Mouse (Mus musculus) erythroblast, embryonic 14.5 days (primary cell): ENCODE measurements around the gene Tmeff1. TPM values are rescaled to one million over a fixed set of nuclear protein-coding genes. Genes with fewer than 3 reads are reported as not detected.

ENCODE experiments used
- H3K27me3 ChIP-seq: 2 replicates; pipeline ENCODE4 v1.6.1; 2012; ENCODE audit warnings: inconsistent platforms; ENCODE audit not compliant: control insufficient read depth
- H3K36me3 ChIP-seq: 2 replicates; pipeline ENCODE4 v1.6.1; 2012; ENCODE audit warnings: mild to moderate bottlenecking, inconsistent platforms; ENCODE audit not compliant: control insufficient read depth
- H3K4me1 ChIP-seq: 2 replicates; pipeline ENCODE4 v1.6.1; 2012; ENCODE audit warnings: inconsistent platforms; ENCODE audit not compliant: control insufficient read depth
- H3K4me3 ChIP-seq: replicated peaks from 2 replicates; pipeline ENCODE3; 2012; ENCODE audit warnings: moderate library complexity, mild to moderate bottlenecking, inconsistent platforms
- H3K9me3 ChIP-seq: 2 replicates; pipeline ENCODE4 v1.6.1; 2012; ENCODE audit warnings: low read length, inconsistent platforms, mixed read lengths; ENCODE audit not compliant: control insufficient read depth
- GATA1 ChIP-seq: IDR thresholded peaks from 2 replicates; pipeline ENCODE4 v1.6.1; 2012; ENCODE audit warnings: low read length, inconsistent platforms, mixed read lengths
- TAL1 ChIP-seq: IDR thresholded peaks from 3 replicates; pipeline ENCODE4 v1.6.1; 2012; ENCODE audit warnings: low read length, inconsistent platforms, mixed read lengths
- polyA plus RNA-seq: library from polyadenylated mRNA; stranded (reverse); fragments of >175 nt; gene quantifications from 2 replicates; pipeline ENCODE4 v1.2.3, GENCODE M21; 2012

Tmeff1 gene
- polyA plus RNA-seq, 1 experiment: 0.05 TPM

DNA sequence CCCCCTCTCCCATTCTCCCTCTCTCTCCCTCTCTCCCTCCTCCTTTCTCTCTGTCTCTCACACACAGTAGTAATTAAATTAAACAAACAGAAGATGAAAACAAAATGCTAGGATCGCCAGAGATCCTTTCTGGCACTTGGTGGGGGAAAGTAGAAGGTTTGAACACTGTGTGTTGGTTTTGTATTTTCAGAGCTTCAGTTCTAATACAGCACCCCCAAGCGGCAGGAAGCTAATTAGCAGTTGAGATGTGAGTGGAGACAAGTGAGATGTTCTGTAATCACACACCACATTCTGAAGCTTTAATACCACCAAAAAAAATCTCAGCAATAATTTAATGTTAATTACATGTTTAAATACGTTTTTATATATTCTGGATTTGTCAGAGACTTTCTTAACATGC lies 29.2 kb upstream of the Tmeff1 start:
- no peaks in the 10 kb centered on the region for H3K4me1 ChIP-seq
- no peaks in the 10 kb centered on the region for H3K36me3 ChIP-seq
- no peak overlapping the region for H3K4me3 ChIP-seq
- no peaks in the 10 kb centered on the region for H3K9me3 ChIP-seq
- TF ChIP-seq GATA1: no peak
- TF ChIP-seq TAL1: no peak
- H3K27me3 ChIP-seq: no peaks in the 10 kb centered on the region

DNA sequence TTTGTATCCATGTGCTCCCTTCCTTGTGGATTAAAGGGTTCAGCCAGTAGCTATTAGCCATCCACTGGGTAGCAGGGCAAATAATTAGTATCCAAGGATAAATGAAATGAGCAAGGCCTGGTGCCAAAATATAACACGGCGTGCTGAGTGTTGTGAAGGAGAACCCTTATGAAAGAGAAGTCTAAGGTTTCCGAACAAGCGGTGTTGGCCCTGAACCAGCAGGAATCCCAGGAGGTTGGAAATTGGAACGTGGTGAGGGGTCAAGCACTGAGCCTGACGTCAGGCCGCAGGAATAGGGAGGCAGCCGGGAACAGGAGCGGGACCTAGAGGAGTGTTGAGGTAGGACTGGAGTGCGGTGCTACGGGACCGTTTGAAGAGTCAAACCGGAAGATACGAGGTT lies 25.3 kb upstream of the Tmeff1 start:
- Histone ChIP-seq H3K4me1 (no peaks in the 10 kb centered on the region), H3K36me3 (no peaks in the 10 kb centered on the region), H3K9me3 (no peaks in the 10 kb centered on the region), H3K4me3 (no peak overlapping the region), H3K27me3 (no peaks in the 10 kb centered on the region)
- TF ChIP-seq GATA1: no peak
- no peak for TF ChIP-seq TAL1

DNA sequence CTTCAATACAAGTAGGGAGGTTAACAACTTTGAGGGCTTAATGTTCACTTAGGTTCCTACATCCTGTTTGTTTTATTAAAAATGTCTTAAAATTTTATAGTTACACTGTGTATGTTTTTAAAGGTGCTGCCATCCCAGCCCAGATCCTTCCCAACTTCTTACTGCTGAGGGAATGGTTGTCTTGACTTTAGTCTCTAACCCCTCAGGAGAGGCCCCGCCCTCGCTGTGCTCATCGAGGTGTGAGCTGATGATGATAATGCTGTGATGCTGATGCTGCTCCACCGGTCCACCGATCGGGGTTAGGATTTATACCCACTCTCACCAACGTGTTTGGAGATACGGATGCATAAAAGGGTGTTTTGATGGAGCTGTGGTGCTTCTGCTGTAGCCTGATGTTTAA lies 23.1 kb upstream of the Tmeff1 start:
- Histone ChIP-seq H3K4me3 (no peak overlapping the region), H3K4me1 (no peaks in the 10 kb centered on the region), H3K27me3 (no peaks in the 10 kb centered on the region), H3K36me3 (no peaks in the 10 kb centered on the region), H3K9me3 (no peaks in the 10 kb centered on the region)
- TF ChIP-seq GATA1 (no peak), TAL1 (no peak)

DNA sequence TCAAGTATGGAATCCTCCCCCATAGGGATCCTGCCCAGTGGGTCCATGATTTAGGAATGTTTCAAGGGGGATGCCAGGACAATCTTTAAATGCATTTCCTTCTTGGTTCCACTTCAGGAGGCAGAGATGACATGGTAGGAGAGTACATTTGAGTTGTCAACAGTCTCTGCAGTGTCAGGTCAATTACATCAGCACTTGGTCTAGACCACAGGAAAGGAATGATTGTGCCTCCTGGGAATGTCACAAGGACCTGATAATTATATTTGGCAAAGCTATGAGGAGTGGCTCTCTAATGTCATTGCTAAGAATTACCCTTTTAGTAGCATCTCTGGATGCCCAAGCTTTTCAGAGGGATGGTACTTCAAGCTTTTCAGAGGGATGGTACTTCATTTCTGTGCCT lies 20.0 kb upstream of the Tmeff1 start:
- Histone ChIP-seq H3K36me3 (no peaks in the 10 kb centered on the region), H3K4me3 (no peak overlapping the region), H3K9me3 (no peaks in the 10 kb centered on the region), H3K4me1 (no peaks in the 10 kb centered on the region), H3K27me3 (no peaks in the 10 kb centered on the region)
- TF ChIP-seq GATA1: no peak
- no peak for TF ChIP-seq TAL1

DNA sequence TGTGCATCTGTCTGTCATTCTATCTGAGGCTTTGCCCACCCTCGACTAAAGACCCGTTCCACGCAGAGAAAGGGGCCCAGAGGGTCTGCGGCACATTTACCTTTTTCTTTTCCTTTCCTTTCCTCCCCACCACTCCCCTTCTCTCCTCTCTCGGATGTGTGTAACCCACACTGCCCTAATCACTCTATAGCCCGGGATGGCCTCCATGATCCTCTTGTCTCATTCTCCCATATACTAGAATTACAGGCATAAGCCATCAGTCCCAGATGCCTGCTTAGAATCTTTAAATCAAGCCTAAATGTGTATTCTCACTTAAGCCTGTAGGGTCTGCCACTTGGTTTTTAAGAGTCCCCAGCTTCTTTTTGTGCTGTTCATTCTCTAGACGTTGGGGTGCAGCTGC lies 8.6 kb upstream of the Tmeff1 start:
- Histone ChIP-seq H3K27me3 (no peaks in the 10 kb centered on the region), H3K9me3 (no peaks in the 10 kb centered on the region), H3K4me1 (no peaks in the 10 kb centered on the region), H3K4me3 (no peak overlapping the region), H3K36me3 (no peaks in the 10 kb centered on the region)
- TF ChIP-seq TAL1 (no peak), GATA1 (no peak)

DNA sequence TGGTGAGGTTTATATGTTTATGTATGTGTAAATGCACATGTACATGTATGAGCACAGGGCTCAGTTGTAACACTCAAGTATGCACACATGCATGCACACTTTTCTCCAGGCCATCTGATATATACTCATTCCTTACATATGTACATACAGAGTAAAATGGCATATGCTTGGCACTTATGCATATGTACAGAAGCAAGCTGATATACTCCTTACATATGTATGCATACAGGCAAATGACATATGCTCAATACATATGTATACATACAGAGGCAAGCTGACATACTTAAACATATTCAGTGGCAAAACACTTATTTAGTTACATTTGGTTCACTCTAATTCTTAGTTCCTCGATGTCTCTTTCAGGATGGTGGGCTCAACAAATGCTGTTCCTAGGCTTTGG lies 7.1 kb upstream of the Tmeff1 start:
- Histone ChIP-seq H3K4me3 (no peak overlapping the region), H3K36me3 (no peaks in the 10 kb centered on the region), H3K27me3 (no peaks in the 10 kb centered on the region), H3K4me1 (no peaks in the 10 kb centered on the region), H3K9me3 (no peaks in the 10 kb centered on the region)
- no peak for TF ChIP-seq GATA1
- no peak for TF ChIP-seq TAL1

DNA sequence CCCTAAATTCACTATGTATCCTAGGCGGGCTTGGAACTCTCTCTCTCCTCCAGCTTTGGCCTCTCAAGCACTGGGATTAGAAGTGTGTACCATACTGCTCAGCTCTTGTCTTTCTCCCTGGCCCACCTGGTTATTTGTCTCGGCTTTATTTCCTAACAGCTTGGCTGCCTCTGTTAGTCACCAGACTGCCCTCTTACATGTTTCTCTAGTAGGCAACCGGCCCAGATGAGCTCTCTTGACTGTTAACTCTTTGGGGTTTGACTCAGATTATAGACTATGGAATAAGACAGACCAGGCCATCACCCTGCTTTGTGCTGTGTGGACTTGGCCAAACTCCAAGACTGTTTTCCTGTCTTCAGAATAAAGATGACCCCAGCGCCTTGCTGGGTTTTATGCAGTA lies 6.6 kb upstream of the Tmeff1 start:
- no peaks in the 10 kb centered on the region for H3K4me1 ChIP-seq
- H3K4me3 ChIP-seq: no peak overlapping the region
- no peaks in the 10 kb centered on the region for H3K36me3 ChIP-seq
- no peaks in the 10 kb centered on the region for H3K9me3 ChIP-seq
- peaks cover 1% of the 10 kb centered on the region; the same call in 1 of the 2 replicates for H3K27me3 ChIP-seq
- TF ChIP-seq GATA1: no peak

DNA sequence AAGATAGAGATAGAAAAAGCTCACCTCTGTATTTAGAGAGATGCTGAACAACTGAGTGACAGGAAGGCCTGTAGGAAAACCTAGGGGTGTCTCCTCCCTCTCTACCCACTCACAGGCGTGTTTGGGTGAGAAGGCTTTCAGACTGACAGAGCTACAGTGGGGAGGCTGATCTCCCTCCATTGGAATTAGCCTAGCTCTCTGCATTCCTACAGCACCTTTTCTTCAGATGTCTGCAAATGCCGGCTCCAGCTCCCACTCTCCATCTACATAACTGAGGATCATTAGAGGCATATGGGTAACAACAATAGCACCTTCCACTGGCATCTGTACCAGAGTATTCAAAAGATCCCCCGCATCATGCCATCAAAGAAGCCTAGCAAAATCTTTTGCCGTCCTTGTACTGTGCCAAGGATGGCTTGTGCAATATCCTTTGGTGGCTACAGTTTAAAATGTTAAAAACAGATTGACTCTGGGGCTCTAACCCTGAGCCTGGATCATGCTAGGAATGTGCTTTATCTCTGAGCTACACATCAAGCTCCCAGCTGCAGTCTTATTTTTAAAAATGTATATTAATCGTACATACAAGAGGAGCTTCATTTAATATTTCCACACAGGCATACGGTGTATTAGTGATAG lies 5.4 kb upstream of the Tmeff1 start:
- peaks cover 11% of the 10 kb centered on the region for H3K27me3 ChIP-seq
- H3K36me3 ChIP-seq: no peaks in the 10 kb centered on the region
- H3K4me3 ChIP-seq: no peak overlapping the region
- TF ChIP-seq TAL1 (no peak), GATA1 (no peak)
- H3K9me3 ChIP-seq: no peaks in the 10 kb centered on the region
- H3K4me1 ChIP-seq: no peaks in the 10 kb centered on the region

DNA sequence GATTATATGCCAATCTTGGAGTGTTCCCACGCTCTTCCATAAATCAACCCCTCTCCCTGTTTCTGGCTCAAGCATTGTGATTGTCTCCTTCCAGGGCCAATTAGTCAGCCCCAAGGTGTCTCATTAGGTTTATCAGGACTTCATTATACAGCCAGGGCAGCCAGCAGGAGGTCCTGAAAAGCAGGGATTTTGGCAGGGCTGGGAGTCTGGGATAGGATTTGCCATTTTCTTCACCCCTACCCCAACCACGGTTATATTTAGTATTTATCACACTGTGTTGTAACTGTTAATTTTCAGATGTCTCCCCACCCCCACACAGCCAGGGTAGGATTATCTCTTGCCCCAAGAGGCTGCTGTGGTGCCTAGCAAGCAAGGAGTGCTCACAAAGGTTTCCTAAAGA lies 3.8 kb upstream of the Tmeff1 start:
- peaks cover 27% of the 10 kb centered on the region for H3K27me3 ChIP-seq
- H3K4me1 ChIP-seq: no peaks in the 10 kb centered on the region
- no peak overlapping the region for H3K4me3 ChIP-seq
- TF ChIP-seq TAL1: no peak
- TF ChIP-seq GATA1: no peak
- H3K9me3 ChIP-seq: no peaks in the 10 kb centered on the region
- no peaks in the 10 kb centered on the region for H3K36me3 ChIP-seq

DNA sequence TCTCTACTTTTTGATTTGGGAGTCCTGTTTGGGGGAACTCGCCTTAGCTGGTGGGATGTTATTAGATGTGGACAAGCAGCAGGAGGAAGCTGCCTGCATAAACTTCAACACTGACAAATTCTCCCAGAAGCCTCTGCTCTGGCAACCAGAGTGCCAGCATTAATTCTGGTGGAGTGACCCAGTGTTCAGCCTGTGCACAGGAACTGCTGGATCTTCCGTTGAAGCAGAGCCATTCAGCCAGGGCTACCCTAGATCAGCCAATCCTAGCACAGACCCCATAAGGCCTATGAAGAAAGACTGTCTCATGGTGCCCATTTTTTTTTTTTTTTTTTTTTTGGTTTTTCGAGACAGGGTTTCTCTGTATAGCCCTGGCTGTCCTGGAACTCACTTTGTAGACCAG lies 3.0 kb upstream of the Tmeff1 start:
- Histone ChIP-seq H3K36me3 (no peaks in the 10 kb centered on the region), H3K27me3 (peaks cover 32% of the 10 kb centered on the region), H3K4me3 (no peak overlapping the region), H3K4me1 (no peaks in the 10 kb centered on the region), H3K9me3 (no peaks in the 10 kb centered on the region)
- no peak for TF ChIP-seq TAL1
- TF ChIP-seq GATA1: no peak
